Mouse (Mus musculus) G1E (cell line): ENCODE measurements around the gene Exo1.

Experiments
- CTCF ChIP-seq: IDR thresholded peaks from 2 replicates; pipeline ENCODE4 v1.5.1; 2012; ENCODE audit warnings: low read depth, low read length, inconsistent platforms, mixed read lengths
- GATA2 ChIP-seq: IDR thresholded peaks from 2 replicates; pipeline ENCODE4 v1.6.1; 2012; ENCODE audit warnings: low read depth, low read length, inconsistent platforms, borderline replicate concordance
- POLR2AphosphoS5 ChIP-seq: IDR thresholded peaks from 2 replicates; pipeline ENCODE4 v1.6.1; 2012; ENCODE audit warnings: low read depth, low read length, inconsistent platforms; ENCODE audit not compliant: insufficient replicate concordance
- TAL1 ChIP-seq: conservative IDR thresholded peaks from 2 replicates; pipeline ENCODE4 v1.6.1; 2012; ENCODE audit warnings: low read depth, low read length, inconsistent platforms, mixed read lengths

- TF ChIP-seq CTCF (no peak), POLR2AphosphoS5 (no peak), TAL1 (no peak), GATA2 (no peak)
These were observed 62.8 kb downstream of the Exo1 start for GRCm38 (mm10) chr1:175943168-175943567.
